Mouse (Mus musculus) CD8-positive naive resting alpha-beta T cell, adult 2 months (primary cell): ENCODE data around the gene Gpr19.
A peak's percentile ranks its signal among the peaks of the same experiment; 100 is the strongest.

Experiments used
- DNase-seq, 2 experiments: peaks; one replicate each; pipeline ENCODE4 v3.0.0; 2022; ENCODE audit warnings: low read depth in 2 of 2, low spot score in 2 of 2

Gene Gpr19

GRCm38 (mm10) chr6:134887711-134888449, 10.5 kb downstream of the Gpr19 start:
- no peak for DNase-seq

GRCm38 (mm10) chr6:134887008-134887407, 11.4 kb downstream of the Gpr19 start:
- DNase-seq, result no peak

DNA sequence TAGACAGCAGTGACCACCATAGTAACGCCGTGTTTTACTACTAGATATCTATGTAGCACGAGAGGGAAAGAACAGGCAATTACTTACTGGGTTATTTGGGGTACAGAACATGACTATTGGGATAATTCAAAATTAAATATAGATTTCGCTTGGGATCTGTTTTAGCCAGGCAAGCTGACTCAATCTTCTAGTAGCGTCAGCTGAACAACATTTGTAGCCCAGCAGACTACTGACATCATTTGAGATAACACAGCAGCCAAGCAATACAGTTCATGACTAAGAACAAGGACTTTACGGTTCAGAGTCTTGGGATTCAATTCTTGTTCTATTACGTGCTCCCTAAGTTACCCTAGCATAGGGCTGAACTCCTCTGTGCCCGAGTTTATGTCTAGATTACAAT, 11.9 kb downstream of the Gpr19 start:
- DNase-seq, result no peak

GRCm38 (mm10) chr6:134885515-134885914, 12.9 kb downstream of the Gpr19 start:
- DNase-seq, result no peak

GRCm38 (mm10) chr6:134883661-134884060, 14.7 kb downstream of the Gpr19 start:
- no peak for DNase-seq

DNA sequence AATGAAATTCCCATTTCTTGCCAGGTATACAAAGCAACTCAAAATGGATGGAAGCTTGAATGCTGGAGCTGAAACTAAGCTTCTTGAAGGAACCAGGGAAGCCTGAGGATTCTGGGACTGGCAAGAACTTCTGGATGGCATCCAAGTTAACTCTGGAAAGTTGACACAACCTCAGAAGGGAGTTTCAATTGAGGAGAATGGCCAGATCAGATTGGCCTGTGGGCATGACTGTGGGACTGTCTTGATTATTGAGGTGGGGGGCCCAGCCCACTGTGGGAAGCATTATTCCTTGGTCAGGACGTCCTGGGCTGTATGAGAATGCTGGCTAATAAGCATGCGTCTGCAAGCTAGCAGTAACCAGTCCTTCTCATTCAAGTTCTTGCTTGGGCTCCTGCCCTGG, 18.3 kb downstream of the Gpr19 start:
- no peak for DNase-seq

DNA sequence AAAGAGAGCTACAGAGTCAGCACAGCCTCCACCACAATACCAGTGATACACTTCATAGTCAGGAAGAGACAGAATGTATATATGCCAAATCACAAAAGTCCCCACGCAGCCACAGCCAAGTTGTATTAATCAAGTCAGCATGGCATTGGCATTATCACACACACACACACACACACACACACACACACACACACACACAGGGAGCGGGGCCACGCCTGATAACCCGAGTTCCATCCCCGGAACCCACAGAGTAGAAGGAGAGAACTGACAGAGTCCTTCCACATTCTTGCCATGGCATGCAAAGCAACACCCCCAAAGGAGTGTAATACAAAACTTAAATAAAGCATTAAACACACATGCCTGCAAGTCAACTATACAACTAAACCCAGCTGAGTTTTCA, 18.8 kb downstream of the Gpr19 start:
- no peak for DNase-seq

DNA sequence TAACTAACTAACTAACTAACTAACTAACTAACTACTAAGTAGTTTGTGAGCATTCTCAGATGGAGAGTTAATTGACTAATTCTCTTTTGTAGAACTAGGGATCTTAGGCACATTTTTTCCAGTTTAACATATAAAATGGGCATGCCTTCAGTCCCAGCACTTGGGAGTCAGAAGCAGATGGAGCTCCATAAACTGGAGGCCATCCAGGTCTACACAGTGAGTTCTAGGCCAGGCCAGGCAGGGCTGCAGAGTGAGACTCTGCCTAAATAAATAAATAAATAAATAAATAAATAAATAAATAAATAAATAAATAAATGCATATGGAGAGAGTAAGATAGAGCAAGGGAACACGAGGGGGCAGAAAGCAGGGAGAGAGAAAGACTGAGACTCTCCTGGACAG, 20.5 kb downstream of the Gpr19 start:
- no peak for DNase-seq

GRCm38 (mm10) chr6:134877276-134877675, 21.1 kb downstream of the Gpr19 start:
- DNase-seq, result no peak

GRCm38 (mm10) chr6:134876795-134877194, 21.6 kb downstream of the Gpr19 start:
- no peak for DNase-seq

- DNase-seq, result peak in 1 of 2 experiments; percentile 29
Observed at GRCm38 (mm10) chr6:134873018-134873417, 25.4 kb downstream of the Gpr19 start.

DNA sequence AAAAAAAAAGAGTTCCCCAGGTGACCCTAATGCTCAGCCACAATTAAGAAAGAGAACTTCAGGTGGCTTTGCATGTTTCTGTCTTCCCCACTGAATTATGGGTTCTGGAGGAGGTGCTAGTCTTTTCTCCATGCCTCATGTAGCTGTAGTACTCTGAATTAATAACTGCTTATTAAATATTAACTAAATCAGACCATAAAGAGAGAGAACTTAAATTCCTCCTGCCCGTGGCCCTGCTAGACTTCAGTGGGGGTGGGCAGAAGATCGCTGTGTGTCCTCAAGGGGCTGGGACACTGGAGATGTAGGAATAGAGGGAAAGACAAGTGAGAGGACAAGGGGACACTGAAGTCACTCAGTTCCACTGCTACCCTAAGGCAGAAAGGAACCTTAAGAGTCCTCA, 26.1 kb downstream of the Gpr19 start:
- DNase-seq, result no peak

DNA sequence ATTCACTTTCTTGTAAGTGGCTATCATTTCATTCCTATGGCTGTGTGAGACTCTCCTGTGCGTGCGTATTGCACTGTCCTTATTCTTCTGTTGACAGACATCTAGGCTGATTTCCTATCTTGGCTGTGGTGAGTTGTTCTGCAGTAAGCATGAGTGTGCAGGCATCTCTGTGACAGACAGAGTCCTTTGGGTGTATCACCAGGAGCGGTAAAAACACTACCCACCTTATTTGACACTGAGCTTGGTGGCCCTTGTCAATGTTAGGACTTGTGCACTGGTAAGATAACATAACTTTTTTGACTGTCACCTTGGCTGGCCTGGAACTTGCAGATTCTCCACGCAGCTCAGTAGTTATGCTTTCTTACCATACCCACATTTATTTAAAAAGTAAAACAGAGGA, 27.5 kb downstream of the Gpr19 start:
- DNase-seq, result no peak

GRCm38 (mm10) chr6:134870209-134870742, 28.1 kb downstream of the Gpr19 start:
- DNase-seq, result no peak

DNA sequence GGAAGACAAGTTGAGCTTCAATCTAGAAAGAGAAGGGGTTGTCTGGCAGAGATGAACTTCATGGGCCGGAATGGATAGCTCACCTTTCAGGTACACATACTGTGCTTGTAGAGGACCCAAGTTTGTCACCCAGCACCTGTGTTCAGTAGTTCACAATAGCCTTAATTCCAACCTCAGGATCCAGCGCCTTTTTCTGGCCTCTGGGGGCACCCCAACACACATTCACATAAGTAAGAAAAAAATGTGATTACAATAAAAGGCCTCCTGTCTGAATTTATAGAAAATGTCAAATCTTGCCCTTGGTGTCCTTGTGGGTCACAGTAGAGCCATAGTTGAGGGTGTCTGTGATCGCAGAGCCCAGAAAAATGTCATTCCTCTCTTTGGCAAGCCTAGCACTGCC, 31.1 kb downstream of the Gpr19 start:
- no peak for DNase-seq

DNA sequence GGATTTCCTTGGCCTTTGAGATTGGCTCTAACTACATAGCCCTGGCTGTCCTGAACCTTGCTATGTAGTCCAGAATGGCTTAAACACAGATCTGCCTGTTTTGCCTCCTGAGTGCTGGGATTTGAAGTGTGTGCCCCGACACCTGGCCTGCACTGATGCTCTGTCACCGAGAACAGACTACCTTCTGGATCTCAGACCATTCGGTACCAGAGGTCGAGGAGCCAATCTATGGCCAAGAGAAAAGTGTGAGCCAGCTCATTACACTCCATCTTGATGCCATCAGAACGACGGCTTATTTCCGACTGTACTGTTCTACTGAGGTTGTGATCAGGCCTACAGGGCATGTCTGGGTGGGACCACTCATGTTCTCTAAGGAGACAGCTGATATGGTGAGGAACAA, 32.3 kb downstream of the Gpr19 start:
- DNase-seq, result no peak

DNA sequence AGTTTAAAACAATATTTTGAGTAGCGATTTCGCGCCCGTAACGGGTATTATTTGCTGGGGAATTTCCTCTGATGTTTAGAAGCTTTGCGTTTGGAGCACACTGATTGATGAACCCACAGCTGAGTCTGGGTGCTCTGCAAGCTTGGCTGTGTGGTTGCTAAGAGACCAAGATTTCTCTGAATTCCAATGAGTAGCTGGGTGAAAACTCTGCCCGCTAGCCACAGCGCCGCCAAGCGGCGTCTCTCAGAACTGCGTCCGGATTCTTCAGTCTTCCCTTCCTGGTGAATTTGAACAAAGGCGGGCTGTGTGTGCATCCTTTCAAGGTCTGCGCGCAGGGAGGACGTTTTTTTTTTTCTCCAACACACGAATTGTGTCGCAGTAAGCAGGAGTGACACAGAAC, 35.2 kb downstream of the Gpr19 start:
- DNase-seq, result peak; percentile 88 to 94

DNA sequence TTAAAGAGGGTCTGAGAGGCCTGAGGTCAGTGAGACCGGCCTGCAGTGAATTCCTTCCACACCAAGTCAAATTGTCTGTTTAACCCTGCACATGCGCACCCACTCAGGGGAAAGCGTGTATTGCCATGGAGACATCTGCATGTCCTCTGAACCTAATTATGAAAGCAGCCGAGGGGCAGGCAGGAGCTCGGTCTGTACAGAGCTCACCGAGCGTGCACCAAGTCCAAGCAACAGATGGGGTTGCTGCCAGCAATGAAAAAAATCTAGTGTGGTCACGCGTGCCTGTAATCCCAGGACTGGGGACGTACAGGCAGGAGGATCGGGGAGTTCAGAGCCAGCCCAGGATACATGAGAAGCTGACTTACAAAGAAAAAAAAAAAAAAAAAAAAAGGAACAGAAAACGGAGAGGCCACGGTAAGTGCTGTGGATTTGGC, 35.7 kb downstream of the Gpr19 start:
- no peak for DNase-seq

DNA sequence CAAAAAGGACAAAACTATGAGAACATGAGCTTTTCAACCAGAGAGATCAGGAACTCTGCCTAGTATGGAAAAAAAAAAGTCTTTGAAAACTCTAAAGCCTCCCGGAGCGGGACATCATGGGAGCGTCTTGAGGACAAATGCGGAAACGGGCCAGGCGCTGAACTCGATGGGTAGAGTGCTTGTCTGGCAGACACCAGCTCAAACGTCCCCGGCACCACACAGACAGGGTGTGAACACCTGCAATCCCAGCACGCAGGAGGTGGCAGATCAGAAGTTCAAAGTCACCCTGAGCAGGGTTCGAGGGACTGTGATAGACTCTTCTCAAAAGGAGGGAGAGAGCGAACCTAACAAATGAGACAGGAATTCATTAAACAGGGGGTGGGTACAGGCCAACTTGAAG, 37.0 kb downstream of the Gpr19 start:
- DNase-seq, result no peak

DNA sequence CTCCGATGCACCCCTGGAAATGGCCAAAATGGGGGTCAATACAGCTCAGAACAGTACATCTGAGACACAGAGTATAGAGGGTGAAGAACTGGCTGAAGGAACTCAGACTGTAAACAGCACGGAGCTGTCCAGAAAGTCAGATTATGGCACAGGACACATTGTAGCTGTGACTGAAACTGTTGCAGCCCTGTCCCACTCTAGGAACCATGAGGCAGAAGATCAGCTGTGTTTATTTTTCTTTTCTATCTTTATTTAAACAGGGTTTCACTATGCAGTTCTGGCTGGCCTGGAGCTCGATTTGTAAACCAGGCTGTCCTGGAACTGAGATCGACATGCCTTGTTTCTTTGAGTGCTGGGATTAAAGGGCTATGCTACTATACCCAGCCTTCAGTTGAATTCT, 38.1 kb downstream of the Gpr19 start:
- DNase-seq, result no peak

DNA sequence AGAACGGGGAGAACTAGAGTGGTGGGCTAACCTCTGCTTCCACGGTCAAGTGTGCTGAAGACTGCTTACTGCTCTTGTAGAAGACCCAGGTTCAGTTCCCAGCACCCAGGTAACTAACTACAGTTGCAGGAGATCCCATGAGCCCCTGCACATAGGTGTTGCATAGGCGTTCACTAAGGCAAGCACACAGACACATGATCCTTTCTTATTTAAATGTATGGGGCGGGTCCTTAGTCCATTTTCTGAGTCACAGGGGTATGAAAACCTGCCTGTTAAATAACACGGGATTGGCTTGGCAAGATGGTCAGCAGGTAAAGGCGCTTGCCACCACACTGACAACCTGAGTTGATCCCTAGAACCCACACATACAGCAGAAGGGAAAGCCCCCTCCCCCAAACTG, 39.4 kb downstream of the Gpr19 start:
- DNase-seq, result no peak

DNA sequence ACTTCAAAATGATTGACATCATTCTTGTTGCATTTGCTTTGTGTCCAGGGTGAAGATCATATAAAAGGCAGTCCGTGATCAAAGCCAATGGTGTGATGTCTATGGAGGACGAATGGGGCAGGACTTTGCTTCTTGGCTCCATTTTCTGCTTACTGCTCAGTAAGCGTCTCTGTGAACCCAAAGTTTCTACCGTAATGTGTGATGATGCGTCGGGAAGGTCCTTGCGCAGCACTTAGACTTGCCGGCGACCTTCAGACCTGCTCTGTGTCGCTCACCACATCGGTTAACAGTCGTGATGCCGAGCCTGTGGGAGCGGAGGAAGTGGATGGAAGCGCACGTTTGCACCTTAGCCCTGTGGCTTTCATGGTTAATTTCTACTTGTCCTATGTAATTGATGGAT, 42.5 kb downstream of the Gpr19 start:
- no peak for DNase-seq

GRCm38 (mm10) chr6:134854782-134855181, 43.6 kb downstream of the Gpr19 start:
- no peak for DNase-seq
